Mouse (Mus musculus): ENCODE results near the gene Zbtb38. TPM values are rescaled to one million over a fixed set of nuclear protein-coding genes. Genes with fewer than 3 reads are reported as not detected.
"Not testable (repeated sequence)": the region's sequence is repeated elsewhere in the genome, so short reads cannot be mapped to it uniquely, and the experiment has no call there.

Gene Zbtb38
- polyA plus RNA-seq, 1 experiment from 2014 or later: 18.9 TPM

DNA sequence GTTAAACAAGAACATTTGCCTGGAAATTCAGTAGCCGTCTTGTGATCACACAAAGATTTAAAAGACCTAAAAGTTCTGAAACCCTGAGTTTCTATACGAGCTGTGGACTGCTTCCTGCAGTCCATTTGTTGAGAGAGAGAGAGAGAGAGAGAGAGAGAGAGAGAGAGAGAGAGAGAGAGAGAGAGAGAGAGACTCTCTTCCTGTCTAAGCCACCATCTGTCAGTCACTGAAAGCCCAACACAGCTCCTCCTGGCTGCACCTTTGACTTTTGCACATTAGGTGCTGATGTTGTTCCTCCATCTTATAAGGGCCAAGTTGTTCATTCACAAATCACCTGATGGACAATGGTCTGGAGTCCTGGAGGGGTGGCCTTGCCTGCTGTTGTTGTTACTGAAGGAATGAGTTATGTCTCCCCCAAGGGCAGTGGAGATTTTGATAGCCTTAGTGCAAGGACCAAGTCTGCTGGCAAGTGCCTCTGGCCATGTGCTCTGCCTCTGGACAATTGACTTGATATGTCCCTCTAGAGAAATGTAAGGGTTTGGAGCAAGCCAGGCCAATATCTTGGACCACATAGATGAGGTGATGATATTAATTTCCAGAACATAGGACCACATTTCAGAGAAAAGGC, 105.8 kb downstream of the Zbtb38 start:
- WGBS (ENCODE audit: missing documents): 100% methylated on average over 1 of the region's 2 CpGs
- no peaks in the 10 kb centered on the region for H3K36me3 ChIP-seq (ENCODE audit: inconsistent target)
- H3K79me2 ChIP-seq (ENCODE audit: inconsistent target): no peaks in the 10 kb centered on the region
- no peak overlapping the region for H3K4me3 ChIP-seq (ENCODE audit: inconsistent target)
- no peak overlapping the region for H3K27ac ChIP-seq

DNA sequence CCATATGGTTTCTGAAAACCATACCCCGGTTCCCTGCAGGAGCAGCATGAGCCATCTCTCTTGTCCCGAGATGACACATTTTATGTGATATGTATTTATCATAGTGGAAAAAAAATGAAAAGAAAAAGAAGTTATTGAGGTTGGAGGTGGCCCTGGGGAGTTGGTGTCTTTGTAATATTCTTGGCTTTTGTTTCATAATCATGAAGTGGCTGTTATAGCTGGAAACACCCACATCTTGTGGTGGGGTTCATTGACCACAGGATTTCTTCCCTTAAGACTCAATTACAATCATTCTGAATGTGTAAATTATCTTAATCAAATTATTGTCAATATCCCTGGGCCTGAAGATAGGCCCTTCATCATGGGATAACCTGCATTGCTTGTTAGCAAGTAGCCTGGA, 107.8 kb downstream of the Zbtb38 start:
- Histone ChIP-seq H3K79me2 (ENCODE audit: inconsistent target) (no peaks in the 10 kb centered on the region), H3K27ac (no peak overlapping the region), H3K36me3 (ENCODE audit: inconsistent target) (no peaks in the 10 kb centered on the region), H3K4me3 (ENCODE audit: inconsistent target) (no peak overlapping the region)
- 56% methylated on average over 2 of the region's 2 CpGs for WGBS (ENCODE audit: missing documents)

GRCm38 (mm10) chr9:96644002-96644401, 108.6 kb downstream of the Zbtb38 start:
- not testable (repeated sequence) for H3K27ac ChIP-seq; H3K4me3 ChIP-seq (ENCODE audit: inconsistent target); H3K36me3 ChIP-seq (ENCODE audit: inconsistent target); H3K79me2 ChIP-seq (ENCODE audit: inconsistent target)
- 20% methylated on average over 3 of the region's 3 CpGs for WGBS (ENCODE audit: missing documents)

DNA sequence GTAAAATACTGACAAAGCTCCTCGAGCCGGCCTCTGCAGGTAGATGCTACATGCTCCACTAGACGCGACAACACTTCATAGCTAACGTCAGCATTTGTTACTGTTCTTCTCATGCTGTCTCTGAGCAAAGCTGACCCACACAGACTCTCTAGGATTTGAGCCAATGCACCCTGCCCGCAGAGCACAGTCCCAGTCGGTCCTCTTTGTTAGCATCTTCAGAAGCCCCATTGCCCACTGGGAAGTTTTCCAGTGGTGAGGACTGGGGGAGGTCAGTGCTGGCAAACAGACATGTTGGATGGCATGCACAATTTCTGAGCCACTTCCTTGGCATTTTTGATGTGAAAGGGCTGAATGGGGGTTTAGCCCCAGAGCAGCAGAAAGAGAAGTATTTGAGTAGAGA, 113.2 kb downstream of the Zbtb38 start:
- no peaks in the 10 kb centered on the region for H3K36me3 ChIP-seq (ENCODE audit: inconsistent target)
- no peak overlapping the region for H3K27ac ChIP-seq
- H3K4me3 ChIP-seq (ENCODE audit: inconsistent target): no peak overlapping the region
- WGBS (ENCODE audit: missing documents): 96% methylated on average over 7 of the region's 7 CpGs
- no peaks in the 10 kb centered on the region for H3K79me2 ChIP-seq (ENCODE audit: inconsistent target)

DNA sequence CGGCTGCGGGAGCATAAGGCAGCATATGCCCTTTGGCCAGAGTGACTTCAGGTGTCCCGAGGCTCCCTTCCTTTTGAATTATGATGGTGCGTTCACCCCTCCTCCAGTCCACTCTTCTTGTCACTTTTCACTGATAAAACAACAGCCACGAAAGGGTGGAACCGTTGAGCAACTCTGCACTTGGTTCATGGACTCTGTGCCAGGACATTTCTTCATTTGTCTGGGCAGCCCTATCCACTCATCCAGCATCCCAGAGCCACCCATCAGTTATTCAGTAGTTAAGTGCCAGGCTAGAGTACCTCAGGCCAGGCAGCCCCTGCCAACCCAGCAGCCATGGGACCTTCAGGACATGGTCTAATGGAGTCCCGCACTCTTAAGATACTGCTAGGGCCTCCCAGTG, 114.1 kb downstream of the Zbtb38 start:
- Histone ChIP-seq H3K27ac (no peak overlapping the region), H3K4me3 (ENCODE audit: inconsistent target) (no peak overlapping the region), H3K79me2 (ENCODE audit: inconsistent target) (no peaks in the 10 kb centered on the region), H3K36me3 (ENCODE audit: inconsistent target) (no peaks in the 10 kb centered on the region)
- 54% methylated on average over 7 of the region's 7 CpGs for WGBS (ENCODE audit: missing documents)

- 3% methylated on average over 7 of the region's 7 CpGs for WGBS (ENCODE audit: missing documents)
- H3K4me3 ChIP-seq (ENCODE audit: inconsistent target): no peak overlapping the region
- peak overlapping the region; percentile 33 for H3K27ac ChIP-seq
- no peaks in the 10 kb centered on the region for H3K36me3 ChIP-seq (ENCODE audit: inconsistent target)
- H3K79me2 ChIP-seq (ENCODE audit: inconsistent target): no peaks in the 10 kb centered on the region
Measured at GRCm38 (mm10) chr9:96637157-96637548, 115.5 kb downstream of the Zbtb38 start.

GRCm38 (mm10) chr9:96636423-96637156, 116.0 kb downstream of the Zbtb38 start:
- H3K4me3 ChIP-seq (ENCODE audit: inconsistent target): peak overlapping the region; percentile 5; the same call in 1 of the 2 replicates

GRCm38 (mm10) chr9:96635899-96636298, 116.7 kb downstream of the Zbtb38 start:
- 95% methylated on average over 3 of the region's 3 CpGs for WGBS (ENCODE audit: missing documents)
- Histone ChIP-seq H3K27ac (no peak overlapping the region; the same call in 1 of the 2 replicates), H3K4me3 (ENCODE audit: inconsistent target) (no peak overlapping the region), H3K79me2 (ENCODE audit: inconsistent target) (no peaks in the 10 kb centered on the region), H3K36me3 (ENCODE audit: inconsistent target) (no peaks in the 10 kb centered on the region)

More at GRCm38 (mm10) chr9:96636423-96637156, 116.0 kb downstream of the Zbtb38 start:
- no peaks in the 10 kb centered on the region for H3K36me3 ChIP-seq (ENCODE audit: inconsistent target)
- WGBS (ENCODE audit: missing documents): 2% methylated on average over 8 of the region's 9 CpGs
- no peaks in the 10 kb centered on the region for H3K79me2 ChIP-seq (ENCODE audit: inconsistent target)
- peak overlapping the region; percentile 33 for H3K27ac ChIP-seq

DNA sequence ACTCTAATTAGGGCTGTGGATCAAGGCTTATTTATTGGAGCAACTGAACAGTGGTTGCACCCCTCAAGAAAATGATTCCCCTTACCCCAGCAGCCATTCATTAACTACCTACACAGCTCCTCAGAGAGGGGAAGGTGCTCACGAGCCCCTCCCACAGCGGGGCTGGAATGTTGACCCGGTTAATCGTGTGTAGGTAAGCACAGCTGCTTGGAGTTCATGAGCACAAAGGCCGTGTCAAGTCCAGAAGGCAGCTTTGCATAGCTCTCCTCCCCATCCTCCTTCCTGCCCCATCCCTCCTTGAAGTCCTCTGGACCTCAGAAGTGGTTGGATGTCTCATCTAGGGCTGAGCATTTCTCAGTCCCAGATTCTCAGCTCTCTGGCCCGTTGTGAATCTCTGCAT, 117.5 kb downstream of the Zbtb38 start:
- WGBS (ENCODE audit: missing documents): 90% methylated on average over 6 of the region's 6 CpGs
- Histone ChIP-seq H3K36me3 (ENCODE audit: inconsistent target) (no peaks in the 10 kb centered on the region), H3K4me3 (ENCODE audit: inconsistent target) (no peak overlapping the region), H3K79me2 (ENCODE audit: inconsistent target) (peaks cover 4% of the 10 kb centered on the region), H3K27ac (no peak overlapping the region)

- Histone ChIP-seq H3K4me3 (ENCODE audit: inconsistent target) (no peak overlapping the region), H3K79me2 (ENCODE audit: inconsistent target) (peaks cover 18% of the 10 kb centered on the region), H3K36me3 (ENCODE audit: inconsistent target) (no peaks in the 10 kb centered on the region), H3K27ac (no peak overlapping the region)
- 75% methylated on average over 2 of the region's 2 CpGs for WGBS (ENCODE audit: missing documents)
Measured at GRCm38 (mm10) chr9:96633771-96634170, 118.9 kb downstream of the Zbtb38 start.

Other genes starting within 250 kb of the Zbtb38 start
- 0.09 TPM in 1 of 3 replicates, not detected in the others for gene Gm28729, start 227.6 kb downstream of the Zbtb38 start, polyA plus RNA-seq (2018)
- 2.4 to 6.2 TPM (median 3.1 TPM) in 3 replicates for gene Rasa2, start 121.2 kb downstream of the Zbtb38 start, polyA plus RNA-seq (2018)
- 0.19 to 1.3 TPM (median 0.67 TPM) in 3 replicates for gene Pxylp1, start 139.8 kb upstream of the Zbtb38 start, polyA plus RNA-seq (2018)

Data from macrophage (primary cell).